Mouse (Mus musculus) testis, adult 2 months (tissue): ENCODE measurements around the gene Pld3. TPM values are rescaled to one million over a fixed set of nuclear protein-coding genes. Genes with fewer than 3 reads are reported as not detected.

ENCODE experiments used
- H3K27ac ChIP-seq: fragments of 200-500 bp; 2 replicates; pipeline ENCODE4 v1.5.1; 2012; ENCODE audit warnings: low read depth, low read length; ENCODE audit not compliant: control insufficient read depth, insufficient read depth
- H3K27me3 ChIP-seq: fragments of 200-500 bp; 2 replicates; pipeline ENCODE4 v1.6.1; 2012; ENCODE audit warnings: mild to moderate bottlenecking, low read length, moderate library complexity; ENCODE audit not compliant: control insufficient read depth, insufficient read depth
- H3K36me3 ChIP-seq: fragments of 200-500 bp; 2 replicates; pipeline ENCODE4 v1.6.1; 2012; ENCODE audit warnings: mild to moderate bottlenecking, low read length; ENCODE audit not compliant: control insufficient read depth, insufficient read depth
- H3K4me1 ChIP-seq: fragments of 200-500 bp; 2 replicates; pipeline ENCODE4 v1.6.1; 2012; ENCODE audit warnings: low read length; ENCODE audit not compliant: control insufficient read depth, insufficient read depth
- H3K4me3 ChIP-seq: fragments of 200-500 bp; 2 replicates; pipeline ENCODE4 v1.5.1; 2012; ENCODE audit warnings: low read depth, mild to moderate bottlenecking, low read length, moderate library complexity, mixed read lengths; ENCODE audit not compliant: control insufficient read depth
- CTCF ChIP-seq: fragments of 200-500 bp; IDR thresholded peaks from 2 replicates; pipeline ENCODE4 v1.5.1; 2012; ENCODE audit warnings: low read depth, mild to moderate bottlenecking, inconsistent platforms, low read length, moderate library complexity; ENCODE audit not compliant: control insufficient read depth, insufficient read depth, insufficient replicate concordance
- POLR2A ChIP-seq: fragments of 200-500 bp; IDR thresholded peaks from 2 replicates; pipeline ENCODE4 v1.6.1; 2012; ENCODE audit warnings: low read depth, mild to moderate bottlenecking, inconsistent platforms, low read length, moderate library complexity; ENCODE audit not compliant: control insufficient read depth
- polyA plus RNA-seq: library from polyadenylated mRNA; depleted of rRNA; stranded (reverse); fragments of >200 nt; gene quantifications from 2 replicates; pipeline ENCODE4 v1.2.3, GENCODE M21; 2012

Pld3 gene
- polyA plus RNA-seq, 1 experiment, result 130 TPM

DNA sequence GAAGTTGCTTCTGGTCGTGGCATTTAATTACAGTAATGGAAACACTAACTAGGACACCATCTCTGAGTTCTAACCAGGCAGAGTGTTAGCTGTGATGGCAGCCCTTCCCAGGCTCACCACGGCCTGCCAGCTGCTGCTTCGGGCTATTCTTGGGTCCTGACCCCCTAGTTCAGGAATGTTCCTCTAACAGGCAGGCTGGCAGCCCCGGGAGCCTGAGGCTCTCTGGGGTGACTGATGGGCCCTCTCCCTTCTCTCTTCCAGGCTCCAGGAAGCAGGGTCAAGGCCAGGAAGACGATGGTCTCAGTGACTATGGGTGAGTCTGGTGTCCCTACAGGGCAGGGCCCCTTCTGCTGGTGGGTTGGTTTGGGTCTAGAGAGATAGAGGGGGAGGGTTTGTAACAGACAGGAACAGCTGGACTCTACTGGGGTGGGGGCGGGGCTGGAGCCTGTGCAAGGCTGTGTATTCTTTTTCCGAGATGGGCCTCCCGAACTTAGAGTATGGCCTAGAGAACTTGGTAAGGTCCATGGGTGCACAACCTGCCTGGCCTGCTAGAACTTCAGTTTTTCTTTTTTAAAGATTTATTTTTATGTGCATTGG is 7.4 kb upstream of the Pld3 start:
- H3K36me3 ChIP-seq, result peaks cover 3% of the 10 kb centered on the region
- no peaks in the 10 kb centered on the region for H3K27me3 ChIP-seq
- peaks cover 7% of the 10 kb centered on the region for H3K4me1 ChIP-seq
- no peak overlapping the region for H3K4me3 ChIP-seq
- TF ChIP-seq CTCF, result no peak
- no peak for TF ChIP-seq POLR2A
- H3K27ac ChIP-seq, result 0 out of 2 replicates have a peak overlapping the region, but pooled peaks have one; percentile 29

DNA sequence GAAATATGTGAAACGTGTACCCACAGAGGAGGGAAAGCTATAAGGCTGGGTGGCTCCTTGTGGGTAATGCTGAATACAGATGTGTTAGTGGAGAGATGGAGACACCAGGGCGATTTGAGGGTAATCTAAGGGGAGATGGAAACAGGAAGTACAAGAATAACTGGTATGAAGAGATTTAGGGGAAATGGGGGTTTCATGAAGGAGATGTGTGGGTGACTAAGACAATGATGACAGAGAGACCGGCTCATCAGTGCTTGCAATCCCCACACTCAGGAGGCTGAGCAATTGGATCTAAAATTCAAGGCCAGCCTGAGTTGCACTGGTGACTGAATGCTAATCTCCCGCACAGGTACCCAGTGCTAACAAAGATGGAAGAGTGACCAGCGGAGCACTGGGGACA is 948 bp downstream of the Pld3 start:
- Histone ChIP-seq H3K36me3 (no peaks in the 10 kb centered on the region), H3K27me3 (no peaks in the 10 kb centered on the region), H3K4me1 (peaks cover 3% of the 10 kb centered on the region; the same call in 1 of the 2 replicates), H3K27ac (no peak overlapping the region), H3K4me3 (no peak overlapping the region)
- TF ChIP-seq CTCF (no peak), POLR2A (no peak)

DNA sequence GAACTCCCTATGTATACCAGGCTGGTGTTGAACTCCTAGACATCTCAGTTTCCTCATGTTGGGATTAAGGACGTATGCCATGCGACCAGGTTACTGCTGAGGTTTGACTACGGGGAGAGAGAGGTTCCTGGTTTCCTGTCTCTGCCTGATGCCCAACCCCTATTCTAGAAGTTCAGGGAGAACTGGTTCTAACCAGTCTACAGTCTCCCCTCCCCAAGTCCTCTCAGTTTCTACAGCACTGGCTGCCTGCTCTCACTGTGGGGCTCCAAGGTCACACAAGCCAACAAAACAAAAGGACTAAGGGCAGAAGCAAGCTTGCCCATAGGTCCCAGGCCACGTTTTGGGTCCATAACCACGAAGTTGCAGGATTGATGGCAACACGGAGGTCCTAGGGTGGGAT is 3.4 kb downstream of the Pld3 start:
- H3K27me3 ChIP-seq, result no peaks in the 10 kb centered on the region
- no peak for TF ChIP-seq CTCF
- peaks cover 3% of the 10 kb centered on the region; the same call in 1 of the 2 replicates for H3K4me1 ChIP-seq
- no peak overlapping the region for H3K4me3 ChIP-seq
- no peaks in the 10 kb centered on the region for H3K36me3 ChIP-seq
- no peak overlapping the region for H3K27ac ChIP-seq

DNA sequence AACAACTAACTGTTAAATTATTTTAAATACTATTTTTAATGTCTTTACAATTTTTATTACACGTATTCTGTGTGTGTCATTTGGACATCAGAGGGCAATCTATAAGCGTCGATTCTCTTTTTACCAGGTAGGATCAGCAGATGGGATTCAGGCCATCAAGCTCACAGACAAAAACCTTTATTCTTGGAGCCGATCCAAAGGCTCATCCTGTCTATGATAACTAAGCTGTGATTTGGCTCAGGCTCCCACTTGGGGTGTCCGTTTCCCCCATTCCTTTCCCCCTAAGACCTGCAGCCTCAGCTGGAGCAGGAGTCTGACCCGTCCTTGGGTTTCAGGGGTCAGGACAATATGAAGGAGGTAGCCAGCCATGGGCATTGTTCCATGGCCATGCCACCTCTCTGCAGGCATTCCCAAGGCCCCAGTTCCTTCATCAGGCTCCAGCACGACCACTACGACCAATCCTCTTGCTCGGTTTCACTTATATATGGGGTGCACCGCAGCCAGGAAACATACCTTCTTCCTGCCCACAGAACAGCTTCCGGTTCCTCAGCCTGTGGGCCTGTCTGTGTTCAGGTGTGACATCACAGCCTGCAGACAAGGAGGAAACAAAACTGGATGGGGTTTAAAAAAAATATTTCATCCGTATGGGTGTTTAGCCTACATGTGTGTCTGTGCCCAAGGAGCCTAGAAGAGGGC is 8.2 kb downstream of the Pld3 start:
- H3K27me3 ChIP-seq, result no peaks in the 10 kb centered on the region
- H3K27ac ChIP-seq, result no peak overlapping the region
- H3K4me1 ChIP-seq, result peaks cover 18% of the 10 kb centered on the region
- no peaks in the 10 kb centered on the region for H3K36me3 ChIP-seq
- no peak overlapping the region for H3K4me3 ChIP-seq
- TF ChIP-seq POLR2A, result no peak
- no peak for TF ChIP-seq CTCF

DNA sequence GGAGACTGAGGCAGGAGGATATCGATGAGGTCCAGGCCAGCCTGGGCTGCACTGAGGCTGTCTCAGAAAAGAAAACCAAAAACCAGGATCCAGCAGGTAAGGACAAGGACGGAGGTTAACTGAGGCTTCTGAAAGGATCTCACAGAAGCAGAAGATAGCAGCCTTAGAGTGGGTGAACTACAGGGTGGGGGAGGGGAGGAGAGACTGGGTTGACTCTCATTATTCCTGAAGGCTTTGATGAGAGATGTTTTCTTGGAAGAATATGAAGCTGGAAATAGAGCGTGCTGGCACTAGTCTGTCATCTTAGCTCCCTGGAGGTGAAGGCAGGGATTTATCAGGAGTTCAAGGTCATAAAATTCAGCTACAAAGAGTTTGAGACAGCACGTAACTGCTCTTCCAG is 9.2 kb downstream of the Pld3 start:
- Histone ChIP-seq H3K27ac (no peak overlapping the region), H3K36me3 (no peaks in the 10 kb centered on the region), H3K27me3 (no peaks in the 10 kb centered on the region), H3K4me1 (peaks cover 18% of the 10 kb centered on the region), H3K4me3 (no peak overlapping the region)
- TF ChIP-seq CTCF (no peak), POLR2A (no peak)

DNA sequence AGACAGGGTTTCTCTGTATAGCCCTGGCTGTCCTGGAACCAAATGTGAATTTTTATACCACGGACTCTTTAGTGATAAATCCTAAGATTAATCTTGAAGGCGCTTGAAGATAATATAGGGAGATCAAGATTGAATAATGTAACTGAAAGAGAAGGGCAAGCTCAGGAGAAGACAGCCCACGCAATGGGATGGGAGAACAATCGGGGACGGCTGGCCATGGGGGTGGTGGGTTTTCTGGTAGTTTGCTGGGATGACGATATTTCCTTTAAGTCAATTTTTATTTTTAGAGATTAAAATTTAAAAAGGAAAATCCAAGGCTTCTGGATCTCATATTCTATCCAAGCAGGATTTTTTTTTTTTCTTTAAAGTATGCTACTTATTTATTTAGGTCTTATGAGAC is 10.0 kb downstream of the Pld3 start:
- no peak for TF ChIP-seq CTCF
- H3K4me3 ChIP-seq, result no peak overlapping the region; the same call in 1 of the 2 replicates
- H3K27ac ChIP-seq, result no peak overlapping the region
- peaks cover 18% of the 10 kb centered on the region for H3K4me1 ChIP-seq
- H3K36me3 ChIP-seq, result no peaks in the 10 kb centered on the region
- H3K27me3 ChIP-seq, result no peaks in the 10 kb centered on the region

DNA sequence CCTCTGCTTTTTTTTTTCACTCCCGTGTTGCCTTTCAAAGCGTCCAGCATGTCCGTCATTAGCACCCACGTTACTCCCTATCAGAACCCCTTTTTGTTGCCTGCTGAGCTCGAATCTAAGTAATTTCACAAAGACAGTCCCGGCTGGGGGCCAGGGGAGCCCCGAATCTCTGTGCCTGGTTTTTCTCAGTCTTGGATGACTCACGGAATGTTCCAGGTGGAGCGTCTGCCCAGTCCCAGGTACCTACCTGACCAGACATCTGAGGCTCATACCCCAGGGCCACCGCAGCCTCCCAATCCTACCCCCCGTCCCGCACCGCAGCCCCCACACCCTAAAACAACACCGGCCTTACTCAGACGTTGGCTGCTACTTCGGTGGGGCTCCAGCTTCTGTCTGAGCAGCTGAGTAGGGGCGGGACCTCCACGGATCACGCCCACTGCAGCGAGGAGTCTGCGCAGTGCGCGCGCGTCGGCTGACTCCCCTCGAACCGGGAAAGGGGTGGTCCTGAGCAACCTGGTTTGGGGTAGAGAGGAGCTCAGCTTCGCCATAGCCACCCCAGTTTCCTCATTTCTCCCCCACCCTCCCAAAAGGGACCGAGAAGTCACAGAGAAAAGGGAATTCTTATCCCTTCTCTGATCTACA is 10.5 kb downstream of the Pld3 start:
- no peaks in the 10 kb centered on the region for H3K36me3 ChIP-seq
- TF ChIP-seq CTCF (no peak), POLR2A (no peak)
- H3K4me3 ChIP-seq, result peak overlapping the region; percentile 45
- no peaks in the 10 kb centered on the region for H3K27me3 ChIP-seq
- peak overlapping the region; percentile 23; the same call in 1 of the 2 replicates for H3K27ac ChIP-seq
- peaks cover 18% of the 10 kb centered on the region for H3K4me1 ChIP-seq

DNA sequence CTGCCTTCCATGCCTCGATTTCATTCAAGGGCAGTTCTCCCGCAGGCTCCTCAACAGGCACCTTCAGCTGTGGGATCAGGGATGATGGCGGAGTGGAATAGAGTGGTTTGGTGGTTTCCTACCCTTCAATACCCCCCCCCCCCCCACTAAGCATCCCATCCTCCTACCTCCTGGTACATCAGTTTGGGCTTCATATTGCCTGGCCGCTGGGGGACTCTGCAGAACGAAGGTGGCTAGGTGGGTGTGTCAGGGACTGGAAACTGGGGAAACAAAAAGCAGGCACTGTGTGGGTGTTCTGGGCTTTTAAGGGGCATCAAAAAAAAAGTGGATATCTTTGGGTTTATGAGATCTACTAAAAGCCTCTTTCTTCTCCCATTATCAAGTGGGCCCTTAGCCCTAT is 11.1 kb downstream of the Pld3 start:
- H3K4me1 ChIP-seq, result peaks cover 18% of the 10 kb centered on the region

More for the DNA sequence above, 11.1 kb downstream of the Pld3 start:
- H3K27ac ChIP-seq, result no peak overlapping the region
- H3K4me3 ChIP-seq, result no peak overlapping the region
- H3K36me3 ChIP-seq, result no peaks in the 10 kb centered on the region
- no peaks in the 10 kb centered on the region for H3K27me3 ChIP-seq
- TF ChIP-seq CTCF (no peak), POLR2A (no peak)
